ENCODE assay signal across 21 mouse cellular contexts in genomic region chr3:65460936-65461335, GRCm38 (mm10).
"Had no signal": no experiment of that assay in that cellular context is flagged by ENCODE, and none has a peak within 500 bp of the region (broad histone marks: within the 10 kb centered on the region; RNA-seq: fewer than 3 reads in every experiment).

No protein-coding gene starts in this region.

- DNase-seq: lung, adult 2 months; lung, postnatal 14 days; lung, postnatal 36 days; midbrain, embryonic 14.5 days; retina, postnatal 1 day; right cerebral cortex, adult 18-20 months; right cerebral cortex, postnatal 25 days; right cerebral cortex, postnatal 4 days; spleen, adult 18-20 months; thymus, adult 18-20 months; thymus, postnatal 14 days; thymus, postnatal 36 days had no signal

- H3K27ac ChIP-seq: lung, embryonic 15.5 days; macrophage; midbrain, embryonic 12.5 days; neural tube, embryonic 13.5 days had no signal

- H3K4me3 ChIP-seq: lung, embryonic 15.5 days; megakaryocyte, embryonic 14.5 days; midbrain, embryonic 12.5 days; myocyte; neural tube, embryonic 13.5 days; neural tube, embryonic 15.5 days had no signal

- H3K9ac ChIP-seq: lung, embryonic 15.5 days; midbrain, embryonic 12.5 days; neural tube, embryonic 13.5 days; neural tube, embryonic 15.5 days had no signal

- H3K36me3 ChIP-seq: lung, embryonic 15.5 days; midbrain, embryonic 12.5 days; neural tube, embryonic 13.5 days; neural tube, embryonic 15.5 days had no signal

- H3K4me2 ChIP-seq: lung, embryonic 15.5 days; midbrain, embryonic 12.5 days; neural tube, embryonic 13.5 days; neural tube, embryonic 15.5 days had no signal

- H3K4me1 ChIP-seq: megakaryocyte, embryonic 14.5 days had no signal

- ATAC-seq: lung, postnatal 0 days; midbrain, embryonic 16.5 days had no signal

- H3K27me3 ChIP-seq: lung, embryonic 15.5 days; midbrain, embryonic 12.5 days; neural tube, embryonic 13.5 days; neural tube, embryonic 15.5 days had no signal

- H3K9me3 ChIP-seq: lung, embryonic 15.5 days; midbrain, embryonic 12.5 days; neural tube, embryonic 13.5 days; neural tube, embryonic 15.5 days had no signal
